Mouse (Mus musculus) neural tube, embryonic 12.5 days (tissue): ENCODE measurements around the gene Ddx41. TPM values are rescaled to one million over a fixed set of nuclear protein-coding genes. Genes with fewer than 3 reads are reported as not detected.
A peak's percentile ranks its signal among the peaks of the same experiment; 100 is the strongest.
"Not testable (repeated sequence)": the region's sequence is repeated elsewhere in the genome, so short reads cannot be mapped to it uniquely, and the experiment has no call there.

ENCODE experiments used
- ATAC-seq: fragments of 200-750 bp; cut with Nextera tagmentation; 2 replicates; pipeline ENCODE4 v1.8.0; 2017; ENCODE audit warnings: low read depth, mild to moderate bottlenecking, moderate TSS enrichment, moderate library complexity; ENCODE audit not compliant: low FRiP score
- H3K27ac ChIP-seq: fragments of 300-500 bp; sonication (generic); 2 replicates; pipeline ENCODE4 v1.5.1; 2016
- H3K27me3 ChIP-seq: fragments of 300-500 bp; sonication (generic); replicated peaks from 2 replicates; pipeline ENCODE4 v1.6.1; 2016; ENCODE audit warnings: mild to moderate bottlenecking
- H3K36me3 ChIP-seq: fragments of 300-500 bp; sonication (generic); 2 replicates; pipeline ENCODE4 v1.6.1; 2016; ENCODE audit warnings: mild to moderate bottlenecking
- H3K4me1 ChIP-seq: fragments of 300-500 bp; sonication (generic); 2 replicates; pipeline ENCODE4 v1.6.1; 2016
- H3K4me2 ChIP-seq: fragments of 300-500 bp; sonication (generic); replicated peaks from 2 replicates; pipeline ENCODE4 v1.6.1; 2016; ENCODE audit warnings: mild to moderate bottlenecking
- H3K4me3 ChIP-seq: fragments of 300-500 bp; sonication (generic); 2 replicates; pipeline ENCODE4 v1.5.1; 2016
- H3K9ac ChIP-seq: fragments of 300-500 bp; sonication (generic); 2 replicates; pipeline ENCODE4 v1.6.1; 2016; ENCODE audit warnings: mild to moderate bottlenecking
- H3K9me3 ChIP-seq: fragments of 300-500 bp; sonication (generic); 2 replicates; pipeline ENCODE4 v1.6.1; 2016; ENCODE audit warnings: mild to moderate bottlenecking
- WGBS: fragments of 180-500 bp; shearing (Covaris S2); methylation state at CpG from one replicate; pipeline ENCODE4 v1.1.7; 2016; 5-methylcytosine and 5-hydroxymethylcytosine counted together
- polyA plus RNA-seq: library from polyadenylated mRNA; unstranded; fragments of >200 nt; fragmentation: Nextera tagmentation; extraction: Ambion mirVana; gene quantifications from 2 replicates; pipeline ENCODE4 v1.2.1, GENCODE M21; 2016

Ddx41 gene
- 64.1 and 64.4 TPM in 2 replicates for polyA plus RNA-seq

DNA sequence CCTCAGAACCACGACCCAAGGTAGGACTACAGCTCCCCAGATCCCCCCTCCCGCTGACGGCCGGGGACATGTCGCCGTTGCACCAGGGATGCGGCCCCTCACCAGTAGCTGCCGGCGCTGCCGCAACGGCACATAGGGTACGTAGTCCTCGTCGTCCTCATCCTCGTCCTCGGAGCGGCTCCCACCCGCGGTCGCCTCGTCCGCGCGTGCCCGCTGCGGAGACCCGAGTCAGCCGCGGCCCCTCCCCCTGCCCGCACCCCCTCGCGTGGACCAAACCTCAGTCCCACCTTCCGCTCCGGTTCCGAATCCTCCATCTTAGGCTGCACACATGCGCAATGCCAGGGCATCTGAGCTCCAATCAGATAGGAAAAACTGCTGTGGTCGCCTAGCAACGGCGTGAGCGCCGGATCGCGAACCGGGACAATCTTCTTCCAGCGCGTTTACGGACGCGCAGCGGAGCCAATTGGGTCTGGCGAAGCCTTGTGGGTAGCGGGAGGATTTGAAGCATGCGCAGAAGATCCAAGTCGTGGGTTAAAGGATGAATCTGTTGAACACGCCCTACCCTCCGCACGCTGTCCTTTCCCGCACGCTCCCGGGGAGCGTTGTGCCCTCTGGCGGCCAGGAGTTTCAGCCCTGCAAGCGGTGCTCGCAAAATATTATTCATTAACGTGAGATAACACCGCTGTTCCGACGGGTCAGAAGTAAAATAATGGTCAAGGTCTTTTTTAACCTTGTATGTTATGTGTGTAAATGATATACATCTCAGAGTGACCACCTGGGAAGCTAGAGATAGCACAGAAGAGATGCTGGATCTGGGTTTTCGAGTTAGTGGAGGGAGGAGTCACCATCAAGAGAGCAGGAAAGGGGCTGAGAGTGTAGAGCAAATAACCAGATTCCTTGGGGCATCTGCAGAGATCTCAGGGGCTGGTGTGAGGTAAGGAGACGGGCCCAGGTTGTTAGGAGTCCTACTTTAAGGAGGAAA is at the start of gene Ddx41:
Ddx41 (minus strand) TSS at position 465 of the 982 bp plus-strand sequence.
- peak; percentile 97 for ATAC-seq
- WGBS = under 1% methylated on average over 70 of the region's 70 CpGs
- Histone ChIP-seq H3K36me3 (peaks cover 65% of the 10 kb centered on the region), H3K9ac (peak within 1 kb of the TSS; percentile 83), H3K27ac (no peak within 1 kb of the TSS), H3K4me1 (peaks cover 13% of the 10 kb centered on the region), H3K4me3 (peak within 1 kb of the TSS; percentile 83), H3K4me2 (peak within 1 kb of the TSS; percentile 97), H3K9me3 (no peaks in the 10 kb centered on the region), H3K27me3 (no peaks in the 10 kb centered on the region)

DNA sequence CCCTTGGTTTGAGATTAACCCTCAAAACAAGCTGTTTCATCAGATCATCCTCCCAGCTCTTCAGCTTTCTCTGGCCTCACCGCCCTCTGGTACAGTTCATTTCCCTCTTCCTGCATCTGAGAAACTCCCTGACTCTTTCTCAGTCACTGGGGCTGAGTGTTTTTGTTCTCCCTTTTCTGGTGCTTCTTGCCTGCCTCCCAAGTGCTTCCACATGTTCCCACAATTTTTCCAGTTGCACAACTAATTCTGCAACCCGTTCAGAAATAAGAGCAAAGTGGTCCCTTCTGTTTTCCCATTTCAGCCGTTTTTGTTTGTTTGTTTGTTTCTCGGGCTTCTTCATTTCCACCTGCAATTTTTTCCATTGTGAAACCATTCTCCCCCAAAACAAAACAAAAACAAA is 41.6 kb upstream of the Ddx41 start:
- H3K4me3 ChIP-seq = no peak overlapping the region
- H3K27me3 ChIP-seq = no peaks in the 10 kb centered on the region
- H3K9ac ChIP-seq = no peak overlapping the region
- no peak overlapping the region for H3K27ac ChIP-seq
- H3K4me2 ChIP-seq = no peak overlapping the region
- no peak for ATAC-seq
- H3K36me3 ChIP-seq = no peaks in the 10 kb centered on the region
- 82% methylated on average over 4 of the region's 4 CpGs for WGBS
- H3K4me1 ChIP-seq = no peaks in the 10 kb centered on the region
- H3K9me3 ChIP-seq = no peaks in the 10 kb centered on the region

DNA sequence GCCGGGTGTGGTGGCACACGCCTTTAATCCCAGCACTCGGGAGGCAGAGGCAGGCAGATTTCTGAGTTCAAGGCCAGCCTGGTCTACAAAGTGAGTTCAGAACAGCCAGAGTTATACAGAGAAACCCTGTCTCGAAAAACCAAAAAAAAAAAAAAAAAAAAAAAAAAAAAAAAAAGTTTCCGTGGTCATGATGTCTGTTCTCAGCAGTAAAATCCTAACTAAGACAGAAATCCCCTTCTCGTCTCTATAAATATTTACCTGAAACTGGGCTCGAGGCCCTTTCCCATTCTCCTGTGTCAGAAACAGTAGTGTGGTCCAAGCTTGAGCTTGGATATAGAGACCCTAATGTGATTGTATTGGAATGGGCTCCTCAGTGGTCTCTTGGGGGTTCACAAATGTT is 40.4 kb upstream of the Ddx41 start:
- H3K27ac ChIP-seq, H3K27me3 ChIP-seq, H3K9ac ChIP-seq, ATAC-seq, H3K36me3 ChIP-seq, H3K4me3 ChIP-seq, H3K4me2 ChIP-seq, H3K4me1 ChIP-seq, H3K9me3 ChIP-seq: not testable (repeated sequence)
- 86% methylated on average over 7 of the region's 7 CpGs for WGBS

DNA sequence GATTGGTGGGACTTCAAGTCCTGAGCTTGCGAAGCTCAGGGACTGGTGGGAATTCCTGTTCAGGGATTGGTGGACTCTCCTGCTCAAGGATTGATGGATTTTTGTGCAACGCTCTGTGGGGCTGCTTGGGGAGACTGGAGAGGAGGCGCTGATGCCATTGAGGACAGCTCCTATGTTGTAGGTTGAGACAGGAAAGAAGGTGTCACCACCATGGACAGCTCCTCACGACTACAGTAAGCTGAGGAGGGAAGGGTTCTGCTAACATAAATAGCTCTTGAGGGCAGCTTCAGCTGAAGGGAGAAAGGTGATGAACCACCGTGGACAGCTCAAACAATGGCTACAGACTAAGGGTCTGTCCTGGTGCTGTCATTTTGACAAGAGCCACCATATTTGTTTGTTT is 39.5 kb upstream of the Ddx41 start:
- no peak for ATAC-seq
- 66% methylated on average over 5 of the region's 5 CpGs for WGBS
- H3K9ac ChIP-seq = no peak overlapping the region
- no peak overlapping the region for H3K27ac ChIP-seq
- no peak overlapping the region for H3K4me3 ChIP-seq
- H3K36me3 ChIP-seq = no peaks in the 10 kb centered on the region
- H3K9me3 ChIP-seq = no peaks in the 10 kb centered on the region
- no peaks in the 10 kb centered on the region for H3K27me3 ChIP-seq
- H3K4me1 ChIP-seq = peaks cover 5% of the 10 kb centered on the region; the same call in 1 of the 2 replicates
- H3K4me2 ChIP-seq = no peak overlapping the region

DNA sequence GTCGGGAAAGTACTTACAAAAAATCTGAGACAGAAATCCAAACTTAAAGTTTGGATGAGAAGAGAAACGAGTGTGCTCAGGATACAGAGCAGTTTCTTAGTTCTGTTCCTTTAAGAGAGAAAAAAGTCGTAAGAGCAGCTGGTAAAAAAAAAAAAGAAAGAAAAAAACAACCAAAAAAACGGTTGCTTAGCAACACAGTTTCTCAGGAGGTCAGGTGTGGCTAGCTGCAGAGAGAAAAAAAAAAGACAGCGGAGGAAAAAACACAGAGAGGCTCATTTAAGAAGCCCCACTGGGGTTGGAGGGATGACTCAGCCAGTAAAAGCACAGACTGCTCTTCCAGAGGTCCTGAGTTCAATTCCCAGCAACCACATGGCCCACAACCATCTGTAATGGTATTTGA is 37.9 kb upstream of the Ddx41 start:
- Histone ChIP-seq H3K4me3 (no peak overlapping the region), H3K27me3 (no peaks in the 10 kb centered on the region), H3K9me3 (no peaks in the 10 kb centered on the region), H3K9ac (no peak overlapping the region), H3K4me2 (no peak overlapping the region), H3K4me1 (peaks cover 12% of the 10 kb centered on the region), H3K36me3 (no peaks in the 10 kb centered on the region), H3K27ac (no peak overlapping the region)
- 76% methylated on average over 5 of the region's 5 CpGs for WGBS
- no peak for ATAC-seq

DNA sequence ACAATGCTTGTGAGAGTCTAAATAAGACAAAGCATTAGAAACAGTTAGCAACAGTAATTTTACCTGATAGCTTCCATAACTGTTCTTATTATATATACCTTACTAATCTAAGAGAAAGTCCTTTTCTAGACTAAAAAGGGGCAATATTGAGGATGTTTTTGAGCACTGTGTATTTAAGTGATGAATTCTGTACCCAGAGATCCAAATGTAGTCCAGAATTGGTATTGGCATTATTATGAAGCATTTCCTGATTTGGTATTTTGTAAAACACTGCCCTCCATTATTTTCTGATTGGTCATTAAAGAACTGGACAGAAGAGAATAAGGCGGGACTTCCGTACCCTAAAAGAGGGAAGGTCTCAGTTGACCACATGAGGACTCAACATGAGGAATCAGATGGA is 37.0 kb upstream of the Ddx41 start, which contains the start of gene Tmed9:
Tmed9 (plus strand) TSS at position 301 of the 400 bp plus-strand sequence.
- H3K27me3 ChIP-seq = no peaks in the 10 kb centered on the region
- no peak within 1 kb of the TSS for H3K27ac ChIP-seq
- H3K9me3 ChIP-seq = no peaks in the 10 kb centered on the region
- H3K36me3 ChIP-seq = no peaks in the 10 kb centered on the region
- no peak within 1 kb of the TSS for H3K4me2 ChIP-seq
- WGBS = 98% methylated on average over 2 of the region's 2 CpGs
- no peak within 1 kb of the TSS for H3K9ac ChIP-seq
- H3K4me3 ChIP-seq = no peak within 1 kb of the TSS
- peaks cover 17% of the 10 kb centered on the region for H3K4me1 ChIP-seq
- ATAC-seq = no peak

DNA sequence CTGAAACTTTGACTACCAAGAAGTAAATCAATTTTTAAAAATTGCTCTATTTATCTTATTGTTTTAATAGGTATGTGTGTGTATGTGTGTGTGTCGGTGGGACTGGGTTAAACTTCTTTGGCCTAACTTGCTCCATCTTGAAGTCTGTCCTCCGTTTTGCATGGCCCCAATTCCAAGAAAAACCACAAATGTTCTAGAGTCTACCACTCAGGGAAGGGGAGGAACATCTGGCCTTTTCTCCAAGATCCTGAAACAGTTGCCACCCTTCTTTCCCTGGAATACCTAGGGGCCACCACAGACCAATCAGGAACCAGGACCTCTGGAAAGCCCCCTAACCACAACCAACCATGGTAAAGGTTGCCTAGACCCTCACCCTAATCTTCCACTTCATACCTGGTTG is 35.5 kb upstream of the Ddx41 start:
- H3K4me3 ChIP-seq = no peak overlapping the region
- no peak for ATAC-seq
- no peak overlapping the region for H3K9ac ChIP-seq
- H3K4me1 ChIP-seq = peaks cover 23% of the 10 kb centered on the region
- H3K27me3 ChIP-seq = no peaks in the 10 kb centered on the region
- no peaks in the 10 kb centered on the region for H3K9me3 ChIP-seq
- no peak overlapping the region for H3K27ac ChIP-seq
- 83% methylated on average over 2 of the region's 2 CpGs for WGBS
- H3K36me3 ChIP-seq = peaks cover 7% of the 10 kb centered on the region
- H3K4me2 ChIP-seq = peak overlapping the region; percentile 5; the same call in 1 of the 2 replicates

DNA sequence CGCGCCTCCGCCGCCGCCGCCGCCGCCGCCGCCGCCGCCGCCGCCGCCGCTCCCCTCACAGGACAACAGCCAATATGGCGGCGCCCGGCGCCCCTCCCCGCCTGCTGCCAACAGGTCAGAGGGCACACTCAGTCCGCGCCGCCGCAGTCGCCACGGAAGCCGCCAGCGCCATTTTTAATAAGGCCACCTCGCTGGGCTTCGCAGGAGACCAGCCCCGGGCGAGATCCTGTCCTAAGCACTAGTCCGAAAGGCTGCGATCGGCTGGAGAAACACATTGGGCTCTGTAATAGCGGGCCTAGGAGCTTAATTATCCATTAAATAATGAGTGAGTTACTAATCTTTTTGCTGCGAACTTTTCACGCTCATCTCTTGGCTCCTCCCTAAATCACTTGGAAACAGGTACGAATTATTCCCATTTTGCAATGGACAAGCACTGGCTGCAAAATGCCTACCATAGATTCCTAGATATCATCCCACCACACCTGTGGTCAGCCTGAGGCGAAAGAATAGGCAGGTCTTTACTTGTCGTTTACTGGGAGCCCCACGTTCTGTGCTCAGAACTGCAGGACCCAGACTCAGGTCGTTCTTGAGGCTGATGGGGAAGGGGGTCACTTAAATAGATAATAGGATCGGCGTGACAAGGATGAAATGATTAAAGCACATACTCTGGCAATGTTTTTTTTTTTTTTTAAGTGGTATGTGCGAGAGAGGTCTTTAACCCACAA is 34.7 kb upstream of the Ddx41 start, which contains the start of gene Fam193b:
Fam193b (minus strand) TSS at position 94 of the 725 bp plus-strand sequence.
- Histone ChIP-seq H3K4me3 (peak within 1 kb of the TSS; percentile 92), H3K27me3 (no peaks in the 10 kb centered on the region), H3K9ac (peak within 1 kb of the TSS; percentile 98), H3K27ac (peak within 1 kb of the TSS; percentile 70), H3K9me3 (no peaks in the 10 kb centered on the region), H3K4me2 (peak within 1 kb of the TSS; percentile 94), H3K4me1 (peaks cover 23% of the 10 kb centered on the region), H3K36me3 (peaks cover 11% of the 10 kb centered on the region)
- ATAC-seq = peak; percentile 92
- 2% methylated on average over 42 of the region's 47 CpGs for WGBS

DNA sequence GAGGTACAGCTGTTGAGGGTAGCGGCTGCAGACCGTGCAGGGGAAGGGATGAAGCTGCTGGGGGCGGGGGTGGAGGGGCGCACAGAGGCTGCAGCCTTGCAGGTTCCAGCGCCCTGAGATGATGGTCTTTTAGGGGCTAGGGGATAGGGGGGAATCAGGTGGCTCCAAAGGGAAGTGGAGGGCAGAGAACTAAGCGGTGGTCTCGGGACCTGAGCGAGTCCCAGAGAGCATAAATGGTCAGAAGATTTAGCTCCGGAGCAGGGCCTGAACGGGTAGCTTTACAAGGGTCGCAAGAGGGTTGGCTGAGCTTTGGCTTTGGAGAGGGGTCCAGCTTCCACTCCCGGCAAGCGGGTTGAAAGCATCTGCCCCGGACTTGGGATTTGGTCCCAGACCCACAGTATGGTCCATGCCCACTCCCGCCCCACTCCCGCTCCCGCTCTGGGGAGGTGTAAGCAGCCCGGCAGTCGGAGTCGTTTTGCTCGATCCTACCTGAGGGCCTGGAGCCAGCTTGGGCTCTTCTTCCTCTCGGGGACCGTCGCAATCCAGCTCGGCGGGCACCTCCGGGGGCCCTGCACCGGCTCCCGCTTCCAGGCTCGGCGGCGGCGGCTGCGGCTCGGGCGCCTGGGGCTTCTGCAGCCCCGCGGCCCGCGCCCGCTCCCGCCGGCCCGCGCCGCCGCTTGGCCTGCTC is 34.0 kb upstream of the Ddx41 start:
- H3K9me3 ChIP-seq = no peaks in the 10 kb centered on the region
- ATAC-seq = peak; percentile 81
- peaks cover 23% of the 10 kb centered on the region for H3K4me1 ChIP-seq
- under 1% methylated on average over 47 of the region's 47 CpGs for WGBS
- H3K4me2 ChIP-seq = peak overlapping the region; percentile 94
- H3K36me3 ChIP-seq = peaks cover 17% of the 10 kb centered on the region
- peak overlapping the region; percentile 92 for H3K4me3 ChIP-seq
- peak overlapping the region; percentile 98 for H3K9ac ChIP-seq
- peak overlapping the region; percentile 70 for H3K27ac ChIP-seq
- H3K27me3 ChIP-seq = no peaks in the 10 kb centered on the region

DNA sequence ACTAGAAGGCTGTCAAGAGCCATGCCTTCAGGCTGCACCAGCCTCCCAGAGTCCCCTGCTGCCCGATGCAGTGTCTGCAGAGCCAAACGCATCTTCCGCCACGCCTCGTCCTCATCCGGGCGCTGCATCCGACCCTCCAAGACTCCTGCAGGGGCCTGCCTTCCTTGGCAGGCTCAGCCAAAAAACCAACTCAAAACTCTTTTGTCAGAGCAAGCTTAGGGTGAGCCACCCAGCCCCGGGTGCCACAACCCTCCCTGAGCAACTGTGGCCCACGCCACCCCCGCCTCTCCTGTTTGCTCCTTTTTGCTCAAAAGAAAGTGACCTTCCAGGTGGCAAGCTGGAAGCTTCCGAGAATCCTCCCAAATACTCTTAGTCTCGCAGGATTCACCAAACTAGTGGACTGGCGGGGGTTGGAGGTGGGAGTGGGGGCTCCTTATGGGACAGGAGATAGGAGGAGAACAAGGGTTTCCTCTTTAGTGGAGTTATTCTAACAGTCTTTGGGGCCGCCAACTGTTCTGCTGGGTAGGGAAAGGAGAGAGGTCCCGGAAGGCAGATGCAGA is 33.3 kb upstream of the Ddx41 start:
- 4% methylated on average over 16 of the region's 16 CpGs for WGBS
- H3K9ac ChIP-seq = peak overlapping the region; percentile 98
- H3K36me3 ChIP-seq = peaks cover 19% of the 10 kb centered on the region
- peaks cover 23% of the 10 kb centered on the region for H3K4me1 ChIP-seq
- no peaks in the 10 kb centered on the region for H3K9me3 ChIP-seq
- no peaks in the 10 kb centered on the region for H3K27me3 ChIP-seq
- peak overlapping the region; percentile 94 for H3K4me2 ChIP-seq
- H3K27ac ChIP-seq = 0 out of 2 replicates have a peak overlapping the region, but pooled peaks have one; percentile 70
- peak overlapping the region; percentile 92 for H3K4me3 ChIP-seq
- no peak for ATAC-seq

DNA sequence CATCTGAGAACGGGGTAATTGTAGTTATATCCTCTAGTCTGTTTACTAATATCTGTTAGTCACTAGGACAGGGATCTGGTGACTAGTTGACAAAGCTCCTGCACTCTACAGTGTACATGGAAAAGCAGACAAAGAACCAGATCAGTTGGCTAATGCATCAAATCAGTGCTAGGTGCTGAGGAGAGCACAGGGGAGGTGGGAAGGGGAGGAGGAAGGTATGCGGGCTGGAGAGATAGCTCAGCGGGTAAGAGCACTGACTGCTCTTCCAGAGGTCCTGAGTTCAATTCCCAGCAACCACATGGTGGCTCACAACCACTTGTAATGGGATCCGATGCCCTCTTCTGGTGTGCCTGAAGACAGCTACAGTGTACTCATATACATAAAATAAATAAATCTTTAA is 32.1 kb upstream of the Ddx41 start:
- H3K4me2 ChIP-seq, H3K27me3 ChIP-seq, H3K9ac ChIP-seq, H3K9me3 ChIP-seq, ATAC-seq, H3K4me3 ChIP-seq, H3K27ac ChIP-seq: not testable (repeated sequence)
- H3K4me1 ChIP-seq = peaks cover 23% of the 10 kb centered on the region
- WGBS = 88% methylated on average over 4 of the region's 4 CpGs
- peaks cover 19% of the 10 kb centered on the region for H3K36me3 ChIP-seq
